Mouse (Mus musculus) hindbrain, embryonic 16.5 days (tissue): ENCODE measurements around the gene Alox8. TPM values are rescaled to one million over a fixed set of nuclear protein-coding genes. Genes with fewer than 3 reads are reported as not detected.

Experiments
- ATAC-seq: fragments of 200-750 bp; cut with Nextera tagmentation; 2 replicates; pipeline ENCODE4 v1.8.0; 2017; ENCODE audit warnings: moderate TSS enrichment, moderate library complexity
- H3K27ac ChIP-seq: fragments of 300-500 bp; sonication (generic); 2 replicates; pipeline ENCODE4 v1.5.1; 2014; ENCODE audit warnings: low read depth, mild to moderate bottlenecking, control low read depth, low read length, moderate library complexity
- H3K27me3 ChIP-seq: fragments of 300-500 bp; sonication (generic); replicated peaks from 2 replicates; pipeline ENCODE4 v1.6.1; 2014; ENCODE audit warnings: low read length; ENCODE audit not compliant: control insufficient read depth, insufficient read depth
- H3K36me3 ChIP-seq: fragments of 300-500 bp; sonication (generic); 2 replicates; pipeline ENCODE4 v1.6.1; 2014; ENCODE audit warnings: mild to moderate bottlenecking, low read length, moderate library complexity, mixed read lengths; ENCODE audit not compliant: control insufficient read depth, insufficient read depth
- H3K4me1 ChIP-seq: fragments of 300-500 bp; sonication (generic); 2 replicates; pipeline ENCODE4 v1.6.1; 2014; ENCODE audit warnings: low read depth, low read length; ENCODE audit not compliant: control insufficient read depth, insufficient read depth
- H3K4me2 ChIP-seq: fragments of 300-500 bp; sonication (generic); 2 replicates; pipeline ENCODE4 v1.6.1; 2014; ENCODE audit warnings: mild to moderate bottlenecking, low read length, control low read depth, moderate library complexity
- H3K4me3 ChIP-seq: fragments of 300-500 bp; sonication (generic); 2 replicates; pipeline ENCODE4 v1.5.1; 2014; ENCODE audit warnings: mild to moderate bottlenecking, low read length, control low read depth, moderate library complexity
- H3K9ac ChIP-seq: fragments of 300-500 bp; sonication (generic); 2 replicates; pipeline ENCODE4 v1.6.1; 2014; ENCODE audit warnings: low read depth, mild to moderate bottlenecking, control low read depth, low read length, moderate library complexity
- H3K9me3 ChIP-seq: fragments of 300-500 bp; sonication (generic); 2 replicates; pipeline ENCODE4 v1.6.1; 2014; ENCODE audit warnings: mild to moderate bottlenecking, low read length, moderate library complexity; ENCODE audit not compliant: control insufficient read depth
- WGBS: fragments of 180-500 bp; shearing (Covaris S2); extraction: QIAGEN DNeasy Blood & Tissue Kit; methylation state at CpG from one replicate; pipeline ENCODE4 v1.1.7; 2014; 5-methylcytosine and 5-hydroxymethylcytosine counted together
- polyA plus RNA-seq: library from polyadenylated mRNA; unstranded; fragments of >200 nt; fragmentation: Nextera tagmentation; extraction: Ambion mirVana; gene quantifications from 2 replicates; pipeline ENCODE4 v1.2.1, GENCODE M21; 2015

Gene Alox8
- polyA plus RNA-seq: 0.73 and 0.84 TPM in 2 replicates

DNA sequence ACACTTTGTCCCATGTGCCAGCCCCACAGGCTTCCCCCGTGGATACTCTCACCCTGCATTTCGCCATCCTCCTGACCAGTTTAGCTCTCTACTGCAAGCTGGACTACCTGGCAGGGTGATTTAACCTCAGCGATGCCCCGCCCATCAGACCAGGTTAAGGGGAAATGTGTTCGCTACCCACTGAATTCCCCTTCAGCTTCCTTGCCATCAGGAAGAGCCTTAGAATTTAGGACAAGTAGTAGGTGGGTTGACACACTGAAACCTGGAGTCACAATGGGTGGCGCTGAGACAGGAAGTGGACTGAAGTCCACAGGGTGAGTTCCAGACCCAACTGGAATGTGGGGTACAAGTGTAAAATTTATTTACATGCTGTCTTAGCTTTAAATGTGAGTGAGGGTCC, at the start of gene Alox8:
TSS of gene Alox8 (minus strand) at position 101 of the 400 bp plus-strand sequence.
- WGBS: 36% methylated on average over 6 of the region's 6 CpGs

DNA sequence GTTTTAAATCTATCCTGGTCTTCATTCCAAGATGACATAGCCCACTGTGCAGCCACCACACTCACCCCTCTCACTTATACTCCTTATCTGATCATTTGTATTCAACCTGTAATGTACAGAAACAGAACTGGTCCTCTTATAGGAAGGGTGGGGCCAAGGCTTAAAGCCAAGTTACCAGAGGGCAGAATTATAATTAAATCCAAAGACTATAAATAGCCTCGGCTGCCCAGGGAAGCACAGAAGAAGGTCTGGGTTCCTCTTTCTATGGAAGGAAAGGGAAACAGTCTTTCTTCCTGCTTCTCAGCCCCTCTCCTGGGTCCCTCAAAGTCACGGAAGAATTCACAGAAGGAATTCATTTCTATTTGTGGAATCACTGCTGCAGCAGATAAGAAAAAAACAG, 48.0 kb upstream of the Alox8 start:
- H3K4me3 ChIP-seq: no peak overlapping the region
- no peak overlapping the region for H3K9ac ChIP-seq
- no peaks in the 10 kb centered on the region; the same call in 1 of the 2 replicates for H3K4me1 ChIP-seq
- H3K27ac ChIP-seq: no peak overlapping the region
- no peak for ATAC-seq
- H3K36me3 ChIP-seq: no peaks in the 10 kb centered on the region
- H3K4me2 ChIP-seq: peak overlapping the region; percentile 5; the same call in 1 of the 2 replicates
- no peaks in the 10 kb centered on the region for H3K27me3 ChIP-seq
- H3K9me3 ChIP-seq: no peaks in the 10 kb centered on the region
- WGBS: 41% methylated on average over 2 of the region's 2 CpGs

More for the DNA sequence above, at the start of gene Alox8:
- no peak for ATAC-seq
- H3K4me2 ChIP-seq: peak within 1 kb of the TSS; percentile 59
- no peak within 1 kb of the TSS for H3K27ac ChIP-seq
- peaks cover 10% of the 10 kb centered on the region; the same call in 1 of the 2 replicates for H3K4me1 ChIP-seq
- peak within 1 kb of the TSS; percentile 46 for H3K9ac ChIP-seq
- H3K4me3 ChIP-seq: peak within 1 kb of the TSS; percentile 34
- peaks cover 16% of the 10 kb centered on the region for H3K27me3 ChIP-seq
- H3K9me3 ChIP-seq: no peaks in the 10 kb centered on the region
- no peaks in the 10 kb centered on the region for H3K36me3 ChIP-seq

DNA sequence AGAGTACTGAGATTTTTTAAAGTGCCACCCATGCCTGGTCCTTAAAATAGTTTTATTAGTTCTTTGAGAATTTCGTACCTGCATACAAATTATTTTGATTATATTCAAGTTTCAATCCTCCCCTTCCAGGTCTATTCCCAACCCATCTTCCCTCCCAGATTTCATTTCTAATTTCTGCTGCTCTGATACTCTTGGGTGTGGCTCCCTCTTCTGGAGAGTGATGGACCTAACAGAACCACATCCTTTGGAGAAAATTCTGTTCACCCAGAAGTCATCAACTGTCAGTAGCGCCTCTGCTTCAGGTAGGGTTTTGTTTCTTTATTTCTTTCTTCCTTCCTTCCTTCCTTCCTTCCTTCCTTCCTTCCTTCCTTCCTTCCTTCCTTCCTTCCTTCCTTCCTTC, 47.3 kb upstream of the Alox8 start:
- Histone ChIP-seq H3K4me1 (no peaks in the 10 kb centered on the region; the same call in 1 of the 2 replicates), H3K9me3 (no peaks in the 10 kb centered on the region), H3K4me2 (no peak overlapping the region; the same call in 1 of the 2 replicates), H3K27ac (no peak overlapping the region), H3K9ac (no peak overlapping the region), H3K27me3 (no peaks in the 10 kb centered on the region), H3K36me3 (no peaks in the 10 kb centered on the region), H3K4me3 (no peak overlapping the region)
- WGBS: 26% methylated on average over 2 of the region's 2 CpGs
- ATAC-seq: no peak

GRCm38 (mm10) chr11:69236926-69237260, 39.2 kb upstream of the Alox8 start, which contains the start of gene Gucy2e:
TSS of gene Gucy2e (minus strand) at chr11:69237036.
- 27% methylated on average over 13 of the region's 13 CpGs for WGBS
- H3K27ac ChIP-seq: peak within 1 kb of the TSS; percentile 77
- no peaks in the 10 kb centered on the region for H3K36me3 ChIP-seq
- H3K4me3 ChIP-seq: peak within 1 kb of the TSS; percentile 56
- peak within 1 kb of the TSS; percentile 75 for H3K9ac ChIP-seq
- H3K9me3 ChIP-seq: no peaks in the 10 kb centered on the region
- ATAC-seq: no peak
- peaks cover 16% of the 10 kb centered on the region for H3K4me1 ChIP-seq
- peak within 1 kb of the TSS; percentile 89 for H3K4me2 ChIP-seq
- H3K27me3 ChIP-seq: peaks cover 7% of the 10 kb centered on the region

DNA sequence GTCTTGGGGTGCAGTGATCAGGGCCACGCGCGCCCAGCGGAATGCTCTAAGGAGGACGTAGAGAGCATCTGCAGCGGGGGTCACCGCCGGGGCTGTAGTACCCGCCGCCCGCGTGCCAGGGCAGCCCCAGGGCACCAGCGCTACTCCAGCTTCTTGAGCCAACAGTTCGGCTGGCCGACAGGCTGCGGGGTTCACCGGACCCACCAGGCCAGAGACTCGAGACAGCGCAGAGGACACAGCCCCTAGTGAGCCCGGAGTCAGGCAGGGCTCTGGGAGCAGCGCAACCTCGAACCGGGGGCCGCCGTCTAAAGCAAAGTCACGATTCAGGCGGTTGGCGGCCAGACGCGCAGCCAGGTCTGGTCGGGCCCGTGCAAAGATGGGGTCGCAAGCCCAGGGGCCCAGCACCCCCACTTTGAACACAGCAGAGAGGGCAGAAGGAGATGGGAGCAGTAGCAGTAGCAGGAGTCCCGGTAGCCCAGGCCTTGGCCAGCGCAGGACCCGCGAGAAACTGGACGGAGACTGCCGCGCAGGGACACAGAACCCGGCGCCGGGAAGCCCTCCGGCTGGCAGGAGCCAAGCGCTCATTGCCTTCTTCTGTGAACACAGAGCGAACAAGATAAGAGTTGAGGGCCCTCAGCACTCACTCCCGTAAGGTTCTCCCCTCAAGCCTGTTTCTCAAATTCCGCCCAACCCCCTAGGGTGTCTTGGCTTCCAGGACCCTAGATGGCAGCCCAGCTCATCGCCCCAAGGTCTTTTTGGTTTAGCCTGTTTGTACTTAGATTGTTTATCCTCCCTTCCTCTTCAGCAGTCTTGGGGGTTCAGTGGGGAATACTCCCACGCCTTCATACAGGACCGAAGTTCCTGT, 38.6 kb upstream of the Alox8 start:
- H3K4me3 ChIP-seq: peak overlapping the region; percentile 56
- H3K27me3 ChIP-seq: peaks cover 7% of the 10 kb centered on the region
- H3K36me3 ChIP-seq: no peaks in the 10 kb centered on the region
- peak; percentile 20; the same call in 1 of the 2 replicates for ATAC-seq
- no peaks in the 10 kb centered on the region for H3K9me3 ChIP-seq
- 5% methylated on average over 48 of the region's 51 CpGs for WGBS
- peak overlapping the region; percentile 77 for H3K27ac ChIP-seq
- peak overlapping the region; percentile 75 for H3K9ac ChIP-seq
- H3K4me1 ChIP-seq: peaks cover 16% of the 10 kb centered on the region
- peak overlapping the region; percentile 89 for H3K4me2 ChIP-seq

- H3K9ac ChIP-seq: peak overlapping the region; percentile 75
- H3K4me3 ChIP-seq: peak overlapping the region; percentile 56
- no peaks in the 10 kb centered on the region for H3K36me3 ChIP-seq
- peak overlapping the region; percentile 77 for H3K27ac ChIP-seq
- no peaks in the 10 kb centered on the region for H3K9me3 ChIP-seq
- H3K4me2 ChIP-seq: peak overlapping the region; percentile 89
- ATAC-seq: peak; percentile 94
- WGBS: under 1% methylated on average over 33 of the region's 33 CpGs
- H3K27me3 ChIP-seq: peaks cover 7% of the 10 kb centered on the region
- peaks cover 16% of the 10 kb centered on the region for H3K4me1 ChIP-seq
These were observed 37.8 kb upstream of the Alox8 start for GRCm38 (mm10) chr11:69235285-69236060.

DNA sequence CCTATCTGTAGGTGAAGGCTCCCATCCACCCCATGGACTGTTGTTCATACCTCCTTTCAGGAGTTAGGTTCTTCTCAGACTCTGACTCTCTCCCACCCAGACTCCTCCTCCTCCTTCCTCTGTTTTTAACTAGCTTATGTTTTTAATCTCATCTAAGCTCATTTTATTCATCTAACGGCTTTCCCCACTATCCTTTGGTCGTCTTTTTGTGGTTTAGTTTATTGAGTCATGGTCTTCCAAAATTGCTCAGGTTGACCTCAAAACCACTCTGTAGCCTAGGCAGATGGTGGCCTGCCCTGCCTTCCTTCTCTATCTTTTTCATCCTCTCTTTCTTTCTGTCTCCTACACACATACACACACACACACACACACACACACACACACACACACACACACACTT, 35.5 kb upstream of the Alox8 start:
- Histone ChIP-seq H3K9me3 (no peaks in the 10 kb centered on the region), H3K4me2 (no peak overlapping the region), H3K9ac (no peak overlapping the region), H3K27ac (no peak overlapping the region), H3K4me1 (peaks cover 16% of the 10 kb centered on the region), H3K4me3 (no peak overlapping the region), H3K27me3 (peaks cover 7% of the 10 kb centered on the region), H3K36me3 (no peaks in the 10 kb centered on the region)
- no peak for ATAC-seq
- WGBS: 74% methylated on average over 2 of the region's 2 CpGs

DNA sequence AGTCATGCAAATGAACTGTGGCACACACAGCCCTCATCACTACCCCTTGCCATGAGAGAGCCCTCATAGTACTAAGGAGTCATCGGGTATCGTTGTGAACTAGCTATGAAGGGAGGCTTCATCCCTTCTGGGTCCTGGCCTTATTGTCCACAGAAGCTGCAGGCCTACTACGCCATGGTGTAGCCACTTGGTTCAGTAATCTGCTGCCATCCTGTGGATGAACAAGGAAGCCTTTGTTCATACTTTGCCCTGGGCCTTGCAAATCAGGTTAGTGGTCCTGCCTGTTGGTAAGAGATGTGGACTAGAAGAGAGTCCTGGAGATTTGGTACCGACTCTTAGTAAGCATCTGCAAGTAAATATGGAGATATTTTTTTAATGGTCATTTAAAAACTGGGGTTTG, 32.8 kb upstream of the Alox8 start:
- no peaks in the 10 kb centered on the region for H3K9me3 ChIP-seq
- ATAC-seq: no peak
- H3K4me1 ChIP-seq: peaks cover 6% of the 10 kb centered on the region
- no peak overlapping the region for H3K9ac ChIP-seq
- H3K4me2 ChIP-seq: no peak overlapping the region
- 77% methylated on average over 4 of the region's 4 CpGs for WGBS
- no peaks in the 10 kb centered on the region for H3K36me3 ChIP-seq
- no peak overlapping the region for H3K4me3 ChIP-seq
- H3K27me3 ChIP-seq: peaks cover 3% of the 10 kb centered on the region
- H3K27ac ChIP-seq: no peak overlapping the region

DNA sequence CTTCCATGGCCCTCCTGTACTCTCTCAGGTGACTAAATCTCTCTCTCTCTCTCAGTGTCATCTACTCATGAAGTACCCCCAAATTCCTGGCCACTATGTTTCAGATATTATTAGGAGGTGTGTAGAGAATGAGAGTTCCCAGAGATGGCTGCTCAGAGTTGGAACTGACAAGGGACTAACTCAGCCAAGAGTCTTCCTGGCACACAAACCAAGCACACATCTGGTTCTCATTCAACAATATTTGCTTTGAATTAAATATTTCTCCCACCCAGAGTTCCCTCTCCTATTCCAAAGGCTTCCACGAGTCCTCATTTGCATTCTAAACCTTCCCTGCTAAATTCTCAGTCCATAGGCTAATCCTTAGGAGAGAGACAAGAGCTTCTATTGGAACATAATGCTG, 28.1 kb upstream of the Alox8 start:
- Histone ChIP-seq H3K27me3 (no peaks in the 10 kb centered on the region), H3K27ac (no peak overlapping the region), H3K36me3 (no peaks in the 10 kb centered on the region), H3K9ac (no peak overlapping the region), H3K4me2 (no peak overlapping the region), H3K4me3 (no peak overlapping the region), H3K9me3 (no peaks in the 10 kb centered on the region), H3K4me1 (no peaks in the 10 kb centered on the region)
- no peak for ATAC-seq
- 67% methylated on average over 1 of the region's 1 CpGs for WGBS
